Mouse (Mus musculus) adrenal gland, adult (tissue): ENCODE data around the gene Lmntd2.

Source experiments
- DNase-seq, 2 experiments: peaks; one replicate each; pipeline ENCODE4 v3.0.0; 2022 to 2023; ENCODE audit warnings: low spot score in 1 of 2; ENCODE audit not compliant: inconsistent age in 2 of 2

Lmntd2 gene

GRCm38 (mm10) chr7:141191796-141192685 is 21.8 kb downstream of the Lmntd2 start:
- DNase-seq, result peak in 1 of 2 experiments; percentile 52

GRCm38 (mm10) chr7:141191036-141191435 is 22.8 kb downstream of the Lmntd2 start:
- DNase-seq, result peak in 1 of 2 experiments; percentile 66

GRCm38 (mm10) chr7:141190220-141190619 is 23.7 kb downstream of the Lmntd2 start:
- DNase-seq, result no peak

GRCm38 (mm10) chr7:141188733-141189132 is 25.1 kb downstream of the Lmntd2 start:
- no peak for DNase-seq

- DNase-seq, result no peak
These were observed 25.7 kb downstream of the Lmntd2 start for GRCm38 (mm10) chr7:141188194-141188593.

GRCm38 (mm10) chr7:141176173-141176572 is 37.7 kb downstream of the Lmntd2 start:
- DNase-seq, result peak; percentile 86 to 95

- DNase-seq, result no peak
These were observed 38.8 kb downstream of the Lmntd2 start for GRCm38 (mm10) chr7:141175068-141175467.

GRCm38 (mm10) chr7:141173323-141173850 is 40.5 kb downstream of the Lmntd2 start:
- no peak for DNase-seq

GRCm38 (mm10) chr7:141172116-141173006 is 41.5 kb downstream of the Lmntd2 start, which contains the start of gene Rnh1:
Rnh1 (minus strand) TSS chr7:141172857.
- DNase-seq, result peak; percentile 94 to 98

GRCm38 (mm10) chr7:141169866-141170265 is 44.0 kb downstream of the Lmntd2 start:
- no peak for DNase-seq

GRCm38 (mm10) chr7:141169300-141169699 is 44.6 kb downstream of the Lmntd2 start:
- peak in 1 of 2 experiments; percentile 61 for DNase-seq

GRCm38 (mm10) chr7:141168518-141168953 is 45.3 kb downstream of the Lmntd2 start:
- peak; percentile 88 to 95 for DNase-seq

- DNase-seq, result peak; percentile 86 to 93
These were observed 45.9 kb downstream of the Lmntd2 start for GRCm38 (mm10) chr7:141167901-141168517.

- peak; percentile 80 to 88 for DNase-seq
These were observed 49.0 kb downstream of the Lmntd2 start for GRCm38 (mm10) chr7:141164850-141165249.

- no peak for DNase-seq
These were observed 49.5 kb downstream of the Lmntd2 start for GRCm38 (mm10) chr7:141164397-141164796.
